Mouse (Mus musculus): ENCODE results near the gene Timm8a1. TPM values are rescaled to one million over a fixed set of nuclear protein-coding genes. Genes with fewer than 3 reads are reported as not detected.
A peak's percentile ranks its signal among the peaks of the same experiment; 100 is the strongest.
"Not testable (repeated sequence)": the region's sequence is repeated elsewhere in the genome, so short reads cannot be mapped to it uniquely, and the experiment has no call there.

The Timm8a1 gene
- polyA plus RNA-seq, 1 experiment from 2014 or later, result 46.8 TPM

DNA sequence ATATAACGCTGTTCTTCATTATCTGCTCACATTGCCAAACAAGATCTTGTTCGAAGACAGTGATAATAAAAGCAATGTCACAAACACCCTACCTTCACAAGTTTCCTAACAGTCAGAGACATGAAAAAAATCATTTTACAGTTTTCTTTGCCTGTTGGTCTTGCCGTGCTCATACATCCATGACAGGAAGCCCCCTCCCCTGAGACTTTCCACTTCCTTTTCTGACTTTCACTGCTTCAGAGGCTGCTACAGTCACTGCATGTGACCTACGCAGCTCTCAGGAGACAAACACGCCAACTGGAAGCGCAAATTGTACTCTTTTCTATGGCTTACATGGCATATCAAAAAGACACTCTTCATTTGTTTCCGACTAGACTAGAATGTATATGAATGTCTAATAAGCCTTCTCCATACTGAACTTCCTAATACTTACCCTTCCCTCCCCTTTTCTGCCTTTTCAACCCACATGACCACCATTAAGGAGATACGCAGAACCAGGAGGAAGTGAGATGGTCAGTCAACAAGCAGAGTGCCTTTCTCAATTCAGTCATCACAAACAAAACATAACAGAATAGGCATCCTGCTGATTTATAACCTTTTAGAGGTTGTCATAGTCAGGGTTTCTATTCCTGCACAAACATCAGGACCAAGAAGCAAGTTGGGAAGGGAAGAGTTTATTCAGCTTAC lies 25.0 kb upstream of the Timm8a1 start:
- Histone ChIP-seq H3K27ac (replicated peaks) (no peak overlapping the region), H3K9me3 (no peaks in the 10 kb centered on the region), H3K9ac (replicated peaks) (no peak overlapping the region), H3K36me3 (no peaks in the 10 kb centered on the region), H3K27me3 (no peaks in the 10 kb centered on the region), H3K4me3 (no peak overlapping the region), H3K4me2 (replicated peaks) (no peak overlapping the region), H3K4me1 (no peaks in the 10 kb centered on the region)
- WGBS, result 86% methylated on average over 8 of the region's 8 CpGs
- ATAC-seq (replicated peaks), result no peak

DNA sequence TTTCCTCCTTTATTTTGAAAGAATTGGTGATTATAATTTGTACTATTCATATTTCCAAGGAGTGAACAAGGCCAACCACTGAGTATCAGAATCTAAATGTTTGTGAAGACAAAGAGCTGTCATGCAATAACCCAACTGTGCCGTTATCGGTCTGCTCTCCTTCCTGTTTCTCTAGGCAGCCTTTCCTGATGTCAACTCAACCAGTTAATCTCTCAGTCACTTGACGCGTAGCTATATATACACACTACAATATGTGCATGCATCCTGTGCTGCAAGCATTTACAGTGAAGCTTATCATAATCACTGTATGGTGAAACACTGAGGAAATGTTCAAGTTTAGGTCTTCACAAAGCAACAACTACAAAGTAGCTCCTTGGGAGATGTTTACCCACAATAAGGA lies 22.7 kb upstream of the Timm8a1 start:
- no peak for ATAC-seq (replicated peaks)
- Histone ChIP-seq H3K4me3 (no peak overlapping the region), H3K27ac (replicated peaks) (no peak overlapping the region), H3K4me1 (no peaks in the 10 kb centered on the region), H3K9me3 (no peaks in the 10 kb centered on the region), H3K27me3 (no peaks in the 10 kb centered on the region), H3K9ac (replicated peaks) (no peak overlapping the region), H3K4me2 (replicated peaks) (no peak overlapping the region), H3K36me3 (no peaks in the 10 kb centered on the region)
- 93% methylated on average over 4 of the region's 4 CpGs for WGBS

DNA sequence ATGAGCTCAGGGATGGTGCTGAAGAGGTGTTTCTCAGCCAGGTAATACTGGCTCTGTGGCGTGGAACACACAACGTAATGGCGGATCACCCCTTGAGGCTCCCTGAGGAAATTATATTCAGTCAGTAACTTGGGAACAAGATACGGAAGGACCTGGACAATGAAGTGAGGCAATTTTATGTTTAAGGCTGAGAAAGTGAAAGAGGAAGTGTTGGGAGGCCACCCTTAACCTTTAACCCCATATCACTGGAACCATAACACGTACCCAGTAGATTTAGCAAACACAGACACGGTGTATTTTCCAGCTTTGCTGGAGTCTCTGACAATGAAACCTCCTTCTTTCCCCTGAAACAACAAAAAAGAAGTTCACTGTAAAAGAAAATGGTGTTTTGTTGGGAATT lies 12.8 kb upstream of the Timm8a1 start:
- no peaks in the 10 kb centered on the region for H3K9me3 ChIP-seq
- H3K4me1 ChIP-seq, result no peaks in the 10 kb centered on the region
- no peak overlapping the region for H3K4me2 ChIP-seq (replicated peaks)
- H3K9ac ChIP-seq (replicated peaks), result no peak overlapping the region
- WGBS, result 86% methylated on average over 6 of the region's 6 CpGs
- no peak for ATAC-seq (replicated peaks)
- no peaks in the 10 kb centered on the region for H3K36me3 ChIP-seq
- no peaks in the 10 kb centered on the region for H3K27me3 ChIP-seq
- no peak overlapping the region for H3K27ac ChIP-seq (replicated peaks)
- H3K4me3 ChIP-seq, result no peak overlapping the region

DNA sequence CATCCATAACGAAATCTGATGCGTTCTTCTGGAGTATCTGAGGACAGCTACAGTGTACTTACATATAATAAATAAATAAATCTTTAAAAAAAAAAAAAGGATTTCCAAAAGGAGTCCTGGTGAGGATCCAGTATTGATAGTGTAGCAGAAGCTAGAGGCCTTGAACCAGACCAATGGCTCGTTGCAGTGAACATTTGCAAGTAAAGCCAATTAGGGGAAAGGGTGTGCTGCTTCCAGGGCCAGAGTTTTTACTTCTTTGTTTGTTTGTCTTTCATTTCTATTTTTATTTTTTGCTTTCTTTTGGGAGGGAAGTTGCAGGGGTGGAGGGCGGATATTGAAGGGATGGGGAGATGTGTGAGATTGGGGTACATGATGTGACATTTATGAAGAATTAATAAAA lies 11.7 kb upstream of the Timm8a1 start:
- no peak overlapping the region for H3K27ac ChIP-seq (replicated peaks)
- ATAC-seq (replicated peaks), result no peak
- no peaks in the 10 kb centered on the region for H3K36me3 ChIP-seq
- H3K4me2 ChIP-seq (replicated peaks), result no peak overlapping the region
- no peak overlapping the region for H3K4me3 ChIP-seq
- no peak overlapping the region for H3K9ac ChIP-seq (replicated peaks)
- no peaks in the 10 kb centered on the region for H3K4me1 ChIP-seq
- no peaks in the 10 kb centered on the region for H3K9me3 ChIP-seq
- 90% methylated on average over 4 of the region's 4 CpGs for WGBS
- H3K27me3 ChIP-seq, result no peaks in the 10 kb centered on the region

DNA sequence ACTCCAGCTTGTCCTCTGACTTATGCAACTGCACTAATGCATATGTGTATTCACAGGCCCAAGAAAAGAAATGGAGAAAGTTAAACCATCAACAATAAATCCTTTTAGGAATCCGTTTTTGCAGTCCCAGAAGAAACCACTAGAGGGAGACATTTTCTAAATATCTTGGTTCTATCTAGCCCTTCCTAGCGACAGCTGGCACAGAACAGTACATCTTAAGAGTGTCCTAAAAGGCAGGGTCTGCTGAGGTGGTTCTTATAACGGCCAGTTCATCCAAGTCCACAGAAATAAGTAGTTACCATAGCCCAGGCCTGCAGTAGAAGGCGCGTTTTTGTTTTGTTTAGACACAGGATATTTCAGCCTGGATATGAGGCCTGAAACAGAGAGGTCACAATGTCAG lies 9.2 kb upstream of the Timm8a1 start:
- ATAC-seq (replicated peaks), result peak; percentile 71; the same call in 1 of the 2 replicates
- 18% methylated on average over 5 of the region's 5 CpGs for WGBS
- Histone ChIP-seq H3K27ac (replicated peaks) (no peak overlapping the region), H3K27me3 (no peaks in the 10 kb centered on the region), H3K4me1 (no peaks in the 10 kb centered on the region), H3K9me3 (no peaks in the 10 kb centered on the region), H3K4me3 (no peak overlapping the region), H3K4me2 (replicated peaks) (no peak overlapping the region), H3K9ac (replicated peaks) (no peak overlapping the region), H3K36me3 (no peaks in the 10 kb centered on the region)

DNA sequence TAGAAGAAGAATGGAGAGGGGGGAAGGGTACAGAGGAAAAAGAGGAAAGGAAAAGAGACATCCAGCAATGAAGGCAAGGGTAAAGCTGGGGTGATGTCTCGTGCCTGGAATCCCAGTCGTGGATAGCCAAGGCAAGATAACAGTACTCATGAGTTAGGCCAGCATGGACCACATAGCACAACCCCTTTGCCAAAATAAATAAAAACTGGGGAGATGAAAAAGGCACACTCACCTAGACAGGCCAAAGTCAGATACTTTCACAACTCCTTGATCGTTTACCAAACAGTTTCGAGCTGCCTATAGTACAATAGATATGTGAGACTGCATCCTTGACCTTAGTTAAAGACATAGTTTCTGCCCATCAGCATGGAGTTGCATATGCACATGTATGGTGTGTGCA lies 5.7 kb upstream of the Timm8a1 start:
- Histone ChIP-seq H3K27ac (replicated peaks) (no peak overlapping the region), H3K9me3 (no peaks in the 10 kb centered on the region), H3K36me3 (no peaks in the 10 kb centered on the region), H3K4me2 (replicated peaks) (no peak overlapping the region), H3K9ac (replicated peaks) (no peak overlapping the region), H3K4me3 (no peak overlapping the region), H3K27me3 (no peaks in the 10 kb centered on the region), H3K4me1 (no peaks in the 10 kb centered on the region)
- WGBS, result 87% methylated on average over 4 of the region's 4 CpGs
- no peak for ATAC-seq (replicated peaks)

DNA sequence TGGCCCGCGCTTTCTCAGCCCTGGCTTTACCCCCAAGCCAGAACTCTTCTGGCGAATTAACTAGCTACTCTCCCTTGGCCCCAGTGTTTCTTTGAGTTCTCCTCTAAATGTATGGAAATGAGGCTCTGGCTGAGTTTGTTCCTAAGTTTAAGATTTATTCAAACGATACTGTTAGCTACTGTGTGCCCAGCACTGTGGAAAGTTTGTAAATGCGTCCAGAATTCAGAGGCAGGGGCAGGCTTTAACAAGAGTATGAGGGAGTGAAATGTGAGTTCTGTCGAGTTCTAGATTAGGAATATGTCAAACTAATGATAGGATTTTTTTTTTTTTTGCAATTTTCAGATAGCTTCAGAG lies 267 bp upstream of the Timm8a1 start:
- Histone ChIP-seq H3K36me3 (no peaks in the 10 kb centered on the region), H3K4me3 (peak overlapping the region; percentile 54), H3K27ac (replicated peaks) (no peak overlapping the region), H3K9ac (replicated peaks) (peak overlapping the region; percentile 47), H3K4me1 (no peaks in the 10 kb centered on the region), H3K9me3 (no peaks in the 10 kb centered on the region), H3K4me2 (replicated peaks) (peak overlapping the region; percentile 58), H3K27me3 (no peaks in the 10 kb centered on the region)
- no peak; the same call in none of the 2 replicates for ATAC-seq (replicated peaks)
- 26% methylated on average over 6 of the region's 6 CpGs for WGBS

DNA sequence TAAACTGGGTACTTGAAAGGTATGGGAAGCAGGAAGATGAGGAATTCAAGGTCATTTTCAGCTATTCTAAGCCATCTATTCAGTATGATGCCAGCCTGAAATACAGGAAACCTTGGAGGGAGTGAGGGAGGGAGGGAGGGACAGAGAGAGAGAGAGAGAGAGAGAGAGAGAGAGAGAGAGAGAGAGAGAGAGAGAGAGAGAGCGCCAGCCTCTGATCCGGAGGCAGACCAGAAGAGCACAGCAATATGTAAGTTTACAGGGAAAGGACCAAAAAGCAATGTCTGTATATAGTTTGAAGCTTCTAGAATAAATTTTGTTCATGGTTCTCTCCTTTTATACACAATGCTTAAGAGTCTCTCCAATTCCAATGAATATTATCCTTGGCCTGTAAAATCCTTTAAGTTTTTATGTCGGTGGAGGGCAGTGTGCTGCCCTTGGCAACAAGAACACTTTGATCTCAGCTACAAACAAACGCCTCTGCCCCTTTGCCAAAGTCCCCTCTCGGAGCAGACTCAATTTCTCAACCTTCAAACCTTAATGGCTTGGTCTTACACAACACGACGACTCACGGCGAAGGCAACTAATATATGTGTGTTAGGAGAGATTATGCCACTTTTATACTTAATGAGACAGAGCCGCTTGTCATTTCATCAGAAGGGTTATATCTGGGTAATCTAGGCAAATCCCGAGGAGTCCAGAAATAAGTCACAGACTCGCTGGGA lies 1.1 kb downstream of the Timm8a1 start:
- peak overlapping the region; percentile 58 for H3K4me2 ChIP-seq (replicated peaks)
- peak overlapping the region; percentile 47; the same call in 1 of the 2 replicates for H3K9ac ChIP-seq (replicated peaks)
- no peak for ATAC-seq (replicated peaks)
- H3K9me3 ChIP-seq, result no peaks in the 10 kb centered on the region
- no peaks in the 10 kb centered on the region for H3K27me3 ChIP-seq
- no peaks in the 10 kb centered on the region for H3K36me3 ChIP-seq
- peak overlapping the region; percentile 54 for H3K4me3 ChIP-seq
- no peaks in the 10 kb centered on the region for H3K4me1 ChIP-seq
- H3K27ac ChIP-seq (replicated peaks), result peak overlapping the region; percentile 79
- 17% methylated on average over 12 of the region's 12 CpGs for WGBS

DNA sequence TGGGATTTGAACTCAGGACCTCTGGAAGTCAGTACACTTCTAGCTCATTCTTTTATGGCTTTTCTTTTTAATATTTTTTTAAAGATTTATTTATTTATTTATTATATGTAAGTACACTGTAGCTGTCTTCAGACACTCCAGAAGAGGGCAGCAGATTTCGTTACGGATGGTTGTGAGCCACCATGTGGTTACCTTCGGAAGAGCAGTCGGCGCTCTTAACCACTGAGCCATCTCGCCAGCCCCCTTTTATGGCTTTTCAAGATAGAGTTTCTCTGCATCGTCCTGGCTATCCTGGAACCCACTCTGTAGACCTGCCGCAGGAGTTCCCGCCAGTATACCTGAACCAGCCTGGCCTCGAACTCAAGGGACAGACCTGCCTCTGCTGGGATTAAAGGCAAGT lies 1.9 kb downstream of the Timm8a1 start:
- ATAC-seq (replicated peaks); H3K27ac ChIP-seq (replicated peaks); H3K27me3 ChIP-seq; H3K9ac ChIP-seq (replicated peaks); H3K4me3 ChIP-seq; H3K9me3 ChIP-seq; H3K36me3 ChIP-seq; H3K4me1 ChIP-seq; H3K4me2 ChIP-seq (replicated peaks): not testable (repeated sequence)
- WGBS, result 96% methylated on average over 10 of the region's 10 CpGs

DNA sequence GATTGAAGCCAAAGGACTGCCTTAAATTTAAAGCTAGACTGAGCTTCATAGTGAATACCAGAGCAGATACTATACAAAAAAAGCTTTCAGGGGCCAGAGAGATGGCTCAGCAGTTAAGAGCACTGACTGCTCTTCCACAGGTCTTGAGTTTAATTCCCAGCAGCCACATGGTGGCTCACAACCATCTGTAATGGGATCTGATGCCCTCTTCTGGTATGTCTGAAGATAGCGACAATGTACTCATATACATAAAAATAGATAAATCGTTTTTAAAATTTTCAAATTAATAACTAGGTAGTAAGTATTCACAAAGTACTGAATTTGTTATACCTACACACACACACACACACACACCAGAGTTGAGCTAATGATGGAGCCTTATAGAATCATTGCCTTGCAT lies 8.3 kb downstream of the Timm8a1 start:
- Histone ChIP-seq H3K4me1 (no peaks in the 10 kb centered on the region), H3K9ac (replicated peaks) (no peak overlapping the region), H3K27ac (replicated peaks) (no peak overlapping the region), H3K4me3 (no peak overlapping the region), H3K36me3 (no peaks in the 10 kb centered on the region), H3K9me3 (no peaks in the 10 kb centered on the region), H3K4me2 (replicated peaks) (no peak overlapping the region), H3K27me3 (no peaks in the 10 kb centered on the region)
- ATAC-seq (replicated peaks), result no peak
- 84% methylated on average over 2 of the region's 2 CpGs for WGBS

DNA sequence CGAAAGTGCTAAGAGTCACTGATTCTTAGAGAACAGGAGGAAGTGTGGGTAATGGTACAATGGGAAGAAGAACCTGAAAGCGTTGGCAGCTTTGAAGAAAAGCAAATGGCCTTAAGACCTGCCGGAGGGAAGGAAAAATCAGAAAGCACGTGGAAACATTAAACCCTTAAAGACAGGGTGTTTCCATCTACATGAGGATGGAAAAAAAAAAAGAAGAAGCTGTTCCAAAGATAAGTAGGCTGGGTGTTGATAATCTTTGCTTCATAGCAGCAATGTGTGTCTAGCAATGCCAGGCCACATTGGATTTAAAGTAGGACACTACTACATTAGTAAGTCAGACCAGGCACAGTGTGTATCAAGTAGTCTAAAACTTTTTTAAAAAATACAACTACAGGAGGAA lies 16.4 kb downstream of the Timm8a1 start:
- Histone ChIP-seq H3K27ac (replicated peaks) (no peak overlapping the region), H3K27me3 (no peaks in the 10 kb centered on the region), H3K4me2 (replicated peaks) (no peak overlapping the region), H3K4me1 (no peaks in the 10 kb centered on the region), H3K9ac (replicated peaks) (no peak overlapping the region), H3K4me3 (no peak overlapping the region), H3K9me3 (no peaks in the 10 kb centered on the region), H3K36me3 (no peaks in the 10 kb centered on the region)
- no peak for ATAC-seq (replicated peaks)
- 84% methylated on average over 4 of the region's 4 CpGs for WGBS

DNA sequence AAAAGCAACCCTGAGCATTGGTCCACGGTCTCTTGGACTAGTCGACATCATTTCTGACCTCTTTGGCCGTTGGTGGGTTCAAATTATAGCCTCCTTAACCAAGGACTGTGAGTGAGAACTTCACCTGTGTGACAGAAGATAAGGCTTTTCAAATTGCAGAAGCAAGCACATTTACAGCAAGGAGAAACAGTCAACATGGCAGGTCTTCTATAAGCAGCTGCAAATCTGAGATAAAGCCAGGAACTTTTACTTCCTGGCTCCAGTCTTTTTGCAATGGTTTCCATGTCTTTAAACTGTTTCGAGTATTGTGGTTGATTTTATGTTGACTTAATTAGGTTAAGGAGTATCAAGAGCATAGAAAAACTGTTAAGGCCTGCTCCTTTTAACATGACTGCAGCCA lies 17.9 kb downstream of the Timm8a1 start:
- Histone ChIP-seq H3K9ac (replicated peaks) (no peak overlapping the region), H3K4me3 (no peak overlapping the region), H3K36me3 (no peaks in the 10 kb centered on the region), H3K4me2 (replicated peaks) (no peak overlapping the region), H3K27me3 (no peaks in the 10 kb centered on the region), H3K4me1 (no peaks in the 10 kb centered on the region), H3K9me3 (no peaks in the 10 kb centered on the region), H3K27ac (replicated peaks) (no peak overlapping the region)
- 73% methylated on average over 4 of the region's 4 CpGs for WGBS
- ATAC-seq (replicated peaks), result no peak

DNA sequence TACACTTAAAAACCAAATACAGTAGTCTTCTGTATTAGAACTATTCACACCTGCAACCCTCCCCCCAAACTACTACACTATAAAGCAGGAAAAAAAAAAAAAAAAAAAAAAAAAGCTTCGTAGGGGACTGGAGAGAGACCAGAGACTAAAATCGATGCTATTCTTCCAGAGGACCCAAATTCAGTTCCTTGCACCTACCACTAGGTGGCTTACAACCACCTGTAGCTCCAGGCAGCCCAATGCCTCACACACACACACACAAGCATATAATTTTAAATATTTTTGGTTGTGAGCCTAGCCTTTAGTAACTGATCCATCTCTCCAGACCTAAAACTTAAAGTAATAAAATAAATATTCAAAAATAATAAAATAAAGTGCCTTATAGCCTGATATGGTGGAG lies 32.2 kb downstream of the Timm8a1 start:
- no peak overlapping the region for H3K4me2 ChIP-seq (replicated peaks)
- H3K4me1 ChIP-seq, result no peaks in the 10 kb centered on the region
- no peak overlapping the region for H3K4me3 ChIP-seq
- ATAC-seq (replicated peaks), result no peak
- no peaks in the 10 kb centered on the region for H3K27me3 ChIP-seq
- no peak overlapping the region for H3K9ac ChIP-seq (replicated peaks)
- no peaks in the 10 kb centered on the region for H3K36me3 ChIP-seq
- 29% methylated on average over 2 of the region's 2 CpGs for WGBS
- no peaks in the 10 kb centered on the region for H3K9me3 ChIP-seq
- no peak overlapping the region for H3K27ac ChIP-seq (replicated peaks)

Data from forebrain, embryonic 15.5 days (tissue).